Mouse (Mus musculus) erythroid progenitor cell, adult 5-6 weeks (primary cell): ENCODE measurements around the gene Zfp146. TPM values are rescaled to one million over a fixed set of nuclear protein-coding genes. Genes with fewer than 3 reads are reported as not detected.
A peak's percentile ranks its signal among the peaks of the same experiment; 100 is the strongest.
"Not testable (repeated sequence)": the region's sequence is repeated elsewhere in the genome, so short reads cannot be mapped to it uniquely, and the experiment has no call there.

Experiments used
- ATAC-seq: replicated peaks from 2 replicates; pipeline ENCODE4 v1.8.0; 2016; ENCODE audit warnings: moderate number of reproducible peaks, mild to moderate bottlenecking, moderate TSS enrichment, inconsistent platforms; ENCODE audit not compliant: poor library complexity, low FRiP score, severe bottlenecking
- total RNA-seq, 2 experiments: library from RNA; stranded (forward) in 1 of 2; stranded (reverse) in 1 of 2; fragments of 150-400 nt in 1 of 2; fragments of 186-747, 209-891 nt in 1 of 2; gene quantifications; 2 replicates each; pipeline versions ENCODE4 v1.2.3 to v1.2.4; 2015 to 2017; ENCODE audit warnings: low replicate concordance in 2 of 2

The Zfp146 gene
- total RNA-seq (2015; ENCODE audit: low replicate concordance) (21.3 and 48.2 TPM in 2 replicates), total RNA-seq (2017; ENCODE audit: low replicate concordance) (33.2 and 35.6 TPM in 2 replicates)

DNA sequence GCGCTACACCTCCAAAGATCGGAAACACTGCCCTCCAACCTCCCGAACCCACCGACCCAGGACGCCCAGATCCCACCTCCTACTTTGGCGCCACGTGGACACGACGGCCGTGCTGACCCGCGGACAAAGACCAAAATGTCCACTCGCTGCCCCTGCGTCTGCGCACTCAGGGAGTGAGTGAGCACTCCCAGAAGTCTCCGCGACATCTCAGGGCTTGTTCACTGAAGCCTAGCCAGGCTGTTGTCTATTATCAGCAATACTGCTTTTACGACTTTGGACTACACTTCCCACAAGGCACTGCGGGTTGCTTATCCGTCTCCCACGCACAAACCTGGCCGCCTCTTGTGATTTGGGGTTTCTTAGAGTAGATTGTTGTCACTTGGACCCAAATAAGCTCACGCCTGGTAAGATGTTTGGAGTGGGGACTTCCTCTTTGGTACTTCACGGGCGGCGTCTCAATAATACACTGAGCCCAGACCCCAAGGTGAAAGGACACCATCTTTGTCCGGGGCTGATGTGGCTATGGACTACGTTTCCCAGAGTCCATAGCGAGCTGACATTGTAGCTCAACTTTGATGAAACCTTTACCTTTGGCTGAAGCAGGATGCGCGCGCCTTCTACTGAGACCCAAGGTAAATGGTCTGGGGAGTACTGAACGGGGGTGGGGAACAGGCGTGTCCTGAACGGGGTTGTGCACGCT lies at the start of gene Zfp146:
Zfp146 (minus strand) TSS at position 168 of the 700 bp plus-strand sequence.
- ATAC-seq, result peak; percentile 95

- ATAC-seq, result no peak
These were observed 47.7 kb upstream of the Zfp146 start for GRCm38 (mm10) chr7:30217277-30217676.

DNA sequence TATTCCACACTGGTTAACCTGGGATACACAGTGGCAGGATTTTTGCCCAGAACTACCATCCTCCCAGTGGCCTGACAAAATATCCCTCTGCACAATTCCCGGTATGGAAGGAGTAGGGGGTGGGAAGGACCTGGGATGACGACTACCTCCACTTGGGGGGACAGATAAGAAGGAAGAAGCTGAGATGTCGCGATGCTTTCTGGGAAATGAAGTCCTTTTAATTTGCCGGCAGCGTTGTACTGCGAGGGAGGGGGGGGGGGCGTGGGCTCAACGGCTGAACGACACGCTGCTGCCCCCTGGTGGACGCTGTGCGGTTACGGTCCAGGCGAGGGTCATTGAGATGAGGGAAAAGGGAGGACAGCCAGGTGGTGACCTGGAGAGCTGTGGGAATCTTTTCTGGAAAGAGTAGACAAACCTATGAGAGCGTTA lies 47.2 kb upstream of the Zfp146 start:
- peak; percentile 74 for ATAC-seq

DNA sequence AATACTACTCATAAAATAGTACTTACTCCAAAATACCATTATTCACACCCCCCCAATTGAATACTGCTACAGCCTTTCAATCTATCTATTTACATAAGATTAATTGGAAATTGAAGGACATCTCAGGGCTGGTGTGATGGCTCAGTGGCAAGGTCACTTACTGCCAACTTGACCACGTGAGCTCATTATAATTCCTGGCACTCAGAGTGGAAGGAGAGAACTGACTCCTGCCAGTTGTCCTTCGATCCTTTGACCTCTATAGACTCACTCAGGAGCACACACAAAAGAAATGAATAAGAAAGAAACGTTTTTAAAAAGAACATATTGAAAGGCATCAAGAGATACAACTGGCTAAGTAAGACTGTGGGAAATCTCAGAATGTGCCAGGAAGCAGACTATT lies 46.3 kb upstream of the Zfp146 start:
- ATAC-seq, result no peak

GRCm38 (mm10) chr7:30213881-30214280 lies 44.3 kb upstream of the Zfp146 start:
- ATAC-seq, result no peak

DNA sequence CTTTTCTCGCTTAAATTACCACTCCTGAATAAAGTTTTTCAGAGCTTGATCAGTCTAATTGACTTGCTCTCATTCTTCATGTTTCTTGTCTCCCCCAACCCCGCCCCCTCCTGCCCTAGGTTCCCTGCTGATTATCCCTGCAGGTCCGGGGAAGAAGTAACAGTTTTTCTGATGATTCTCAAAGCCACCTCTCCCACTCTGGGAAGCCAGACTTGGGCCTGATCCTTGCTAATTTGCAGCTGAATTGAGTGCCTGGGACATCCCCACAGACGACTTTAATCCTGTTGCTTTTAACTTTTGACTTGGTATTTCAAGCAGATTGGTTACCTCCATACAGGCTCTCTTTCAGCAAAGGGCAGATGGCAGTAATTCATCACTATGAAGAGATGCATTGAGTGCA lies 41.5 kb upstream of the Zfp146 start:
- ATAC-seq, result no peak

- not testable (repeated sequence) for ATAC-seq
These were observed 36.8 kb upstream of the Zfp146 start for GRCm38 (mm10) chr7:30206364-30206763.

DNA sequence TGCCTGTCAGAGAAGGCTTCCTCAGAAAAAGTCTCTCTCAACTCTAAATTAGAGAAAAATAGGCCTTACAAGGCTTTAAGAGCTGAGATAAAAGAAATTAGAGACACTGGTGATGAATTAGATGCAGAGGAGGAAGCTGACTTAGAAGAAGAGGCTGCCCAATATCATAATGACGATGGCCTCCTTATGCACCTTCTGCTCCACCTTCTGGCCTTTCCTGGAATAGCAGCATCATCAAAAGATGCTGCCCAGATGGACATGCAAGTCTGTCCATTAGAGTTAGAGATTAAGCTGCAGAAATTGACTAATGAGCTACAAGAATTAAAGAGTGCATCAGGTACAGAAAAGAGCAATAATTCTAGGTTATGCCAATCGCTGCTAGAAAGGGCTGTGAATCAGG lies 35.8 kb upstream of the Zfp146 start:
- peak; percentile 80 for ATAC-seq

- no peak; the same call in 1 of the 2 replicates for ATAC-seq
These were observed 34.8 kb upstream of the Zfp146 start for GRCm38 (mm10) chr7:30204380-30204779.

- no peak for ATAC-seq
These were observed 33.5 kb upstream of the Zfp146 start for GRCm38 (mm10) chr7:30202895-30203690.

GRCm38 (mm10) chr7:30200661-30201060 lies 31.1 kb upstream of the Zfp146 start:
- ATAC-seq, result not testable (repeated sequence)

DNA sequence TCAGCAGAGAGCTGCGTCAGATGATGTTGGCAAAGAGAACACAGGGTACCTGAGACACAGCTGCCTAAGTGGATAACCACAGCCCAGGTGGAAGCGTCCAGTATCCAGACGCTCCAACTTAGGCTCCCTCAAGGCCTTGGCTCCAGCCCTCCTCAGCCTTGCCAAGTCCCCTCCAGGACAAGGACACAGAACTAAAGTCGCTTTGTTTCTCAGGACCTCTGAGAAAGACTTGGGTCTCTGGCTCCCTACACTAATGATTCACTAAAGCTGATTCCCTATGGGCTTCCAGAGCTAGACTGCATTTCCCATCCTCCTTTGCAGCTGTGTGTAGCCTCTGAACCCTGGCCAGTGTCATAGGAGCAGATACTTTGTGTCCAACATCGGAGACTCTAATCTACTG lies 30.6 kb upstream of the Zfp146 start:
- no peak for ATAC-seq

GRCm38 (mm10) chr7:30199498-30200139 lies 30.1 kb upstream of the Zfp146 start:
- ATAC-seq, result no peak

DNA sequence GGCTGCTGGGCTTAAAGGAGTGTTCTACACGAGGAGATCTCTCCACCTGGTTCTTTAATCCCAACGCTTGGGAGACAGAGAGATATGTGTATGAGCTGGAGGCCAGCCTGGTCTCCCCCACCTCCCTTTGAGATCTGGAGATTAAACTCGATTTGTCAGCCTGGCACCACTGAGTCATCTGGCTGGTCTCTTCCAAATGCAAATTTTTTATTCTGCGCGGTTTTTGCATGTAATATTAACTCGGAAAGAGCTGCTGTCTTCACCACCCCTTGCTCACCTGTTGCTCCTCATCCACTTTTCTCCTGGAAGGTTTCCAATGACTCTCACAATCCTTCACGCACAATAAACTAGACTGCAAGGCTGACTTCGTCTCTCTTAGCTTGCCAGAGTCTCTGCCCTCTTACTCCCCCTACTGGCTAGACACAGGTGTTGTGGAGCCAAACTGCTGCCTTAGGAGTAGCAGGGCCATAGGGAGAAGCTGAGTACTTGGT lies 29.0 kb upstream of the Zfp146 start, which contains the start of gene Capns1:
Capns1 (minus strand) TSS at position 331 of the 491 bp plus-strand sequence.
- peak; percentile 50 for ATAC-seq

DNA sequence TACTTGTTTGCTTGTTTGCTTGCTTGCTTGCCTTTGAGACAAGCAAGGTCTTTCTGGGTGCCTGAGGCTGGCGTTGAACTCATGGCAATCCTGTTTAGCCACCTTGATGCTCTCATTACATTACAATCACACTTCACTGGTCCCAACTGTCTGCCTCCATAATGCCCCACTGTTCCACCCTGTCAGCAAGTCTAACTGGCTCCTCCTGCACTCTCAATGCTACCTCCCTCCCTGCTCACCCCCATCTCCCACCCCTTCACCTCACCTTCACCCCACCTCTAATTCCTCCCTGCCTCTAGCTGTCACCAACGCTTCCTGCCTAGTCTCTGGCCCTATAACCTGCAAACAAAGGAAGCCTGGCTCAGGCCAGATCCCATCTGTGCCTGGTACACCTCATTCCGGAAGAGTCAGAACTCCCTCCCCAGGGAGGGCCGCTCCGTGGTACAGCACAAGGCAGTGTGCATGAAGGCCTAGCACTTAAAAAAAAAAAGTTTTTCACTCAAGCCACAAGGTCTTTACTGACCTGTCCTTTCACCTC lies 28.1 kb upstream of the Zfp146 start:
- no peak for ATAC-seq

DNA sequence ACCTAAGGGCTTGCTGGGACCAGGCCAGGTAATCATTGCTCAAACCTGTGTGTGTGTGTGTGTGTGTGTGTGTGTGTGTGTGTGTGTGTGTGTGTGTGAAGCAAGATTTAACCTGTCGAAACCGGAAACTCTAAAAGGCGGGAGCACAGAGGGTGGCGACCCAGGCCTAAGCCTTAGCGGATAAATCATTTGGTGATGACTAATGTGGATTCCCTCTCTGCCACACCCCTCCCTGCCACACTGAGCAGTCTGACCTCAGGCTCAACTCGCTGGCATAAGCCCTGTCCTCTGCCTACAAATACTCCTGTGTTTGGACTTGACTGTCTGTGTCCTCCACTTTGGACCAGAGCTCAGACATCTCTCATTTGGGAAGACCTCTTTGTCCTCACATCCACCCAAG lies 26.6 kb upstream of the Zfp146 start:
- no peak for ATAC-seq

DNA sequence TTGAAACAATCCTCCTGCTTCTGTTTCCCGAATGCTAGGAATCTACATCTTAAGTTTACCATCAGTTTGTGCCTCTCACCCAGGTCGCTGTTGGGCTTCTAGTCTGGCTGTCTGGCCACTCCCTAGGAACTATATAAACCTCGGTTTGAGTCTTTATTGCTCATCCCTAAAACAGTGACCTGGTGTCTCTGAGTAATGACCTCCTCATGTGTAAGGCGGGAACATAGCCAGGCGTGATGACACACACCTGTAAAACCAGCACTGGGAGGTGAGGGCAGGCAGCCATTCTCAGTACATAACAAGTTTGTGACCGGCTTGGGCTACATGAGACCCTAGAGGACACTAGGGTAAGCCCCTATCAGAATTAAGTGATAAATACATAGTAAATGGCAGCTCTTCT lies 25.9 kb upstream of the Zfp146 start:
- ATAC-seq, result no peak

- peak; percentile 88 for ATAC-seq
These were observed 25.3 kb upstream of the Zfp146 start for GRCm38 (mm10) chr7:30194884-30195283.

DNA sequence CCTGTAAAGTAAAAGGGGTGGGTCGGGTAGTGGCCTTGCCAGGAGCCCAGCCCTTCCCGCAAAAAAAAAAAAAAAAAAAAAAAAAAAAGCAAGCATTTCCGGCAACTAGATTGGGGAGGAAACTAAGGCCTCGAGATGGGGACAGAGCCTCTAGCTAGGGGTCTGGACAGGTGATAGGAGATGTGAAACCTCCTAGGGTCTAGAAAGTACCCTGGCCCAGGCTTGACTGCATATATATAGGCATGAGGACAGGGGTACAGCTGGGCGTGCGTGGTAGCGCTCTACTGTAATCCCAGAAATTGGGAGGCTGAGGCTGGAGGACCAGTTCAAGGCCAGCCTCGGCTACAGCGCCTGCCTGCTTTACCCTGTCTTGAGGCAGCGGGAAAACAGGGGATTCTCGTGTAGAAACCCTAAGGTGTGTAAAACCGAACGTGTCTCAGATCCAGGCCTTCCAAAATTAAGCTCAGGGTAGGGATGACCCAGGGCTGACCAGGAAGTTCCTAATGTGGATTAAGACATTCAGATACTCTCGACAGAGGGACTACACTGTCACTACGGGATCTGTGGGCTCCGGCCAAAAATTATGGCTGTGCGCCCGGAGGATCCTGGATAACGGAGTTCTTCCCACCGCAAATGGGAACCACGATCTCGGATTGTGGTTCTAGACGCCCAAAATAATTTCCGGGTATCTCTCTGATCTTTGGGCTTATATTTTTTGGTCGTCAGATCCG lies 24.7 kb upstream of the Zfp146 start:
- peak; percentile 43 for ATAC-seq
